Mouse (Mus musculus): ENCODE measurements around the gene Ctnnal1.
"Not testable (repeated sequence)": the region's sequence is repeated elsewhere in the genome, so short reads cannot be mapped to it uniquely, and the experiment has no call there.

Ctnnal1 gene

GRCm38 (mm10) chr4:56865003-56865511 is at the start of gene Ctnnal1:
Gene Ctnnal1, minus strand, starts transcription at chr4:56865188.
- DNase-seq (ENCODE audit: low spot score) = peak; percentile 83

DNA sequence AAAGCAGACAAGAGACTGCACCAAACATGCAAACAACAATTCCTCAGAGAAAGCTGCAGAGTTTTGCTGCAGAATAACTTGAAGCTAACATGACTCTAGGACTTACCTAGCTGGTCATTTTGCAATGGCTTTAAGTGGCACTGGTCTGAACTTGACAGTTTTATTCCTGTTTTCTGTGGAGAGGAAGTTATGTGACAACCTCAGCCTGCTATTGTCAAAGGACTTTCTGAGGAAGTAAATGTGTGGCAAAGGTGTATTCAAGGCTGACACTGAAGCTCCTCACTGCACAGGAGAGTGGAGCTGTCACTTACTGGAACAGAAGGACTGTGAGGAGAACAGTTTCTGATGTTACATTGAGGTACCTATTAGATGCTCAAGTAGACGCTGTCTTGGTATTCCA is 49.8 kb upstream of the Ctnnal1 start:
- no peak for DNase-seq (ENCODE audit: low spot score)

DNA sequence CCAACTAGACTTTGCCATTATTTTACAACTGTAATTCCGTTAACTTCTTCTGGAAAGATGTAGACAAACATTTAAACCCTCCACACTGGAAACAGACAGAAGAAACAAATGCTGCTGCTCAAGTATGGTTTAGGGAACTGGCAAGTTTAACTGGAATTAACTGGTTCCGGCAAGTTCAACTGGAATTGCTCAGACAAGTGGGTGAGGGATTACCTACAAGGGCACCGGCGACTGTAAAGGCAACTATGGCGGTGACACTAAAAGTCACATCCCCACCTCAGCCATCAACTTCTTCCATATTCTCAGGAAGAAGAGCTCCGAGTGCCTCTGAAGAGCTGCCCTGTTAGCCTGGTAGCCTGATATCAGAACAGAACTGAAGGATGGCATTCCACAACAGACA is 49.4 kb upstream of the Ctnnal1 start:
- DNase-seq (ENCODE audit: low spot score) = no peak

DNA sequence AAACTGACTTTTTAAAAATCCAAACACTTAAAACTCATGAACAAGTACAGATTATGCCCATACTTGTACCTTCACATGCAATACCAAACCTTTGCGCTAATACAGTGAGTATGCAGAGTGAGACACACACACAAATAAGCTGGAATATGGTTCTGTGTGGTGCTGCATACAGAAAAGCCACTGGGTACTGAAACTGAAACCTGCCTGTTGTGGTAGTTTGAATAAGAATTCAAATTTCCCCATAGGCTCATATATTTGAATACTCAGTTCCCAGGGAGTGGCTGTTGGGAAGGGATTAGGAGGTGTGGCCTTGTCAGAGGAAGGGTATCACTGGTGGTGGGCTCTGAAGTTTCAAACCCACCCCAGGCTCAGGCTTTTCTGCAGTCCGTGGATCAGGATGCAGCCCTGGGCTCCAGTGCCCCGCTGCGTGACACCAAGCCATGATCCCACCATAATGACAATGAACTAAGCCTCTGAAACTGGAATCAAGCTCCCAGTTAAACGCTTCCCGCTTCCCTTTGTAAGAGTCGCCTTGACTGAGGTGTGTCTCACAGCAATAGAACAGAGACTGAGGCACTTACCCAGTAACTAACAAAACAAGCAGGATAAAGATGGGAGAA is 47.5 kb upstream of the Ctnnal1 start:
- no peak for DNase-seq (ENCODE audit: low spot score)

DNA sequence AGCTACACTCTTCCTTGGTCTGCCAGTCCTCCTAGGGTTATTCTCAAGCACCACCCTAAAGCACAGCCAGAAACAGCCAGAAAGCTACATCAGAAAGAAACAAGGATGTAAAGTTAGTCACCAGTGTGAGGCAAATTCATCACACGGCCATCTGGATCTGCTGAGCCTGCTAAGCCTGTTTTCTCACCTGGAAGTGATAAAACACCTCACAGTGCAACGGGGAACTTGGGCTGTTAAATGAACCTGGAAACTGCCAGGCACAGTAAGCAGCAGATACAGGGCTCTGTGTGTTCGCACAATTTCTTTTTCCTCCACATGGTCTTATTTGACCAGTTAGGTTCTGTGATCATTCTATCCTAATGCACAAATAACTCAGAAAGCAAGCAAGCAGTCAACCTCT is 44.6 kb upstream of the Ctnnal1 start:
- no peak for DNase-seq (ENCODE audit: low spot score)

- DNase-seq (ENCODE audit: low spot score) = no peak
These were observed 42.7 kb upstream of the Ctnnal1 start for GRCm38 (mm10) chr4:56907671-56908070.

- no peak for DNase-seq (ENCODE audit: low spot score)
These were observed 41.9 kb upstream of the Ctnnal1 start for GRCm38 (mm10) chr4:56906926-56907325.

- DNase-seq (ENCODE audit: low spot score) = no peak
These were observed 40.5 kb upstream of the Ctnnal1 start for GRCm38 (mm10) chr4:56905507-56905906.

- DNase-seq (ENCODE audit: low spot score) = no peak
These were observed 36.7 kb upstream of the Ctnnal1 start for GRCm38 (mm10) chr4:56901671-56902070.

GRCm38 (mm10) chr4:56899216-56899615 is 34.2 kb upstream of the Ctnnal1 start:
- DNase-seq (ENCODE audit: low spot score) = no peak

DNA sequence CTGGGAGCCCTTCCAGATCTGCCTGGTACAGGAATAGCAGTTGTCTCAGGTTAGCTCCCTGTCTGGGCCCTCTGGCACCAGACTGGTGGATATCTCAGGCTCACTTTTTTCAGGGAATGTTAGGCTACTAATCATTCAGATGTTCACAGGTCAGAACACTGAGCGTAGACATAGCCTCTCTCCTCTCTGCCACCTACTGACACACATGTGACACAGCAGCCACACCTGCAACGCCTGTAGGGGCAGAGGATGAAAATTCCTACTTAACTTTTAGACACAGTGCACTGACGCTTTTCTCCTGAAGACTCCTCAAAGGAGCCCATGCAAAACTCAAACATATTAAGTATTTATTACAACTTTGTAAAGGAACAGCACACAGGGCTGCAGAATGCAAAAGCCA is 32.5 kb upstream of the Ctnnal1 start:
- no peak for DNase-seq (ENCODE audit: low spot score)

DNA sequence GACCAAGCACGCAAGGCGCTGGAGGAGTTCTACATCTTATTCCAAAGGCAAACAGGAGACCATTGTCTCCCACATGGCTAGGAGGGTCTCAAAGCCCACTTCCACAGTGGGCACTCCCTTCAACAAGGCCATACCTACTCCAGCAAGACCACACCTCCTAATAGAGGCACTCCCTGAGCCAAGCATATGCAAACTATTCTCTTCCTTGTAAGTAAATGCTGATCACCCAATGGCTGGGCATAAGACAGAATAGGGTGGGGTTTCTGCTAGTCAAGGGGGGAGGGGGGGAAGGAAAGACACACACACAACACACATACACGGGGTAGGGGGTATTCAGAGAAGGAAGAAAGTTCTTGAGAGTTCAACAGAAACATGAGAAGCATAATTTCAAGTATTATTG is 29.2 kb upstream of the Ctnnal1 start:
- no peak for DNase-seq (ENCODE audit: low spot score)

- DNase-seq (ENCODE audit: low spot score) = no peak
These were observed 27.6 kb upstream of the Ctnnal1 start for GRCm38 (mm10) chr4:56892501-56893115.

DNA sequence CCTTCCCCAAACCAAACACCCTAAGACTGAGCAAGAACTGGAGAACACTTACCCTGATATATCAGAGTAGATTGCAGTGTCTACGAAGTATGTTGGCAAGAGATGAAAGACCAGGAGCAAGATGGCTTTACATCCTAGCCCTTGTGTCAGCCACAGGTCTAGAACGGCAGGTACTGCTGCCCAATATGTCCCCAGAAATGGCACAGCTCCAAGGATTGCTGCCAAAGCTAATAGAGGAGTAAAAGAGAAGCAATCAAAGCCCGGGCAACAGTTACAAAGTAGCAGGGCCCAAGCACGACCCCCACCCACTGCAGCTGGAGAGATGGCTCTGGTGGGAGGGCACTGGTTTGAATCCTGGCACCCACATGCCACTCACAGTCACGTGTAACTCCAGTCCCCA is 23.5 kb upstream of the Ctnnal1 start:
- no peak for DNase-seq (ENCODE audit: low spot score)

DNA sequence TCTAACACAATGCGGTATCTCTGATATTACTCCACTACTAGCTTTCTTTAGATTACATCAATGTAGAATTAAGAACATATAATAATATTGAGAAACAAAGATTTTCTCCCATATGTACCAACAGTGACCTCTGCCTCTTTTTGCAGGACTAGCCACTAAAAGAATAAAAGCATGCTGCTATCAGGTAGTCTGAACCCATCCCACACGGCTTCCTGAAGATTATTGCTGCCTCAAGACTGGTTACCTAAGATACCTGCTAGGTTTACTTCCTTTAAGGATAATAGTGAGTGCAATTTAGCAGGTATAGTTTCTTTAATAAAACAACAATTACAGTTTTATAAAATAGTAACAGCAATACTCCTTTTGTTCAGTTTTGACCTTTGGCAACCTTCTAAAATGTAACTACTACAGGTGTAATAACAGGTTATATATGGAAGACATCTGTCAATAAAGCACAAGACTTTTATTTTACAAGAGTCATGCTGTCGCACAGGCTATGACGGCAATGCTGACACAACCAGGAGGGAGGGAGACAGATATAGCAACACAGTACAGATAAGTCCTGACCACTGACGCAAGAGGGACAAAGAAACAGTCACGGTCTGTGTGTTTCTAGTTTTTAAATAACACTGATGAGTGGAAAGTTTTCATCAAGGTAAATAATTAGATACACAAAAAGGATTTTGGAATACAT is 21.4 kb upstream of the Ctnnal1 start:
- no peak for DNase-seq (ENCODE audit: low spot score)

- DNase-seq (ENCODE audit: low spot score) = no peak
These were observed 15.2 kb upstream of the Ctnnal1 start for GRCm38 (mm10) chr4:56880036-56880703.

DNA sequence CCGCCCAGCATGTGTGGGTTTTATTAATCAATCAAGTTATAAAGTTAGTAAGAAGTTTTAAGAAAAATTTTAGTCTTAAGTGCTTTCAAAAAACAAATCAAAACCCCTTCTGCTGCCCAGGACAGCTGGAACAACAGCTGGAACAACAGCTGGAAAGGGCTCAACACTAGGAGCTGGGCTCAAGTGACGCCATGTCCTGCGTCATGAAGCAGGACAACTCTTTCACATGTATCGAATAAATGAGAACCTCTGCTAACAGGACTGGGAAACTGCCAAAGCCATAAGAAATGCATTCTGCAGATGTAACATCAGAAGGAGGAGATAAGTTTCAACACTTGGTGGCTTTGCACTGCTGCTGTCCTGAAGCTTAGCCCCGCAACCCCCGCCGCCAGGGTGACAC is 14.0 kb upstream of the Ctnnal1 start:
- no peak for DNase-seq (ENCODE audit: low spot score)

DNA sequence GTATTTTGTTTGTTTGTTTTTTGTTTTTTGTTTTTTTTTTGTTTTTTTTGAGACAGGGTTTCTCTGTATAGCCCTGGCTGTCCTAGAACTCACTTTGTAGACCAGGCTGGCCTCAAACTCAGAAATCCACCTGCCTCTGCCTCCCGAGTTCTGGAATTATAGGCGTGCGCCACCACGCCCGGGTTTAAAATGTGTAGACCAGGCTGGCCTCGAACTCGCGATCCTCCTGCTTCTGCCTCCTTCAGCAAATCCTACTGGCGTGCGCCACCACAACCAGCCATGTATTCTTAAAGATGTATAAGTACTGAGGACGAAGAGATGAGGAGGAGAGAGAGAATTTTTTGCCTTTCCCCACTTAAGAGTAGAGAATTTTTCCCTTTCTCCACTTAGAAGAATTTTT is 5.6 kb upstream of the Ctnnal1 start:
- DNase-seq (ENCODE audit: low spot score) = not testable (repeated sequence)

- no peak for DNase-seq (ENCODE audit: low spot score)
These were observed 2.8 kb upstream of the Ctnnal1 start for GRCm38 (mm10) chr4:56867761-56868160.

DNA sequence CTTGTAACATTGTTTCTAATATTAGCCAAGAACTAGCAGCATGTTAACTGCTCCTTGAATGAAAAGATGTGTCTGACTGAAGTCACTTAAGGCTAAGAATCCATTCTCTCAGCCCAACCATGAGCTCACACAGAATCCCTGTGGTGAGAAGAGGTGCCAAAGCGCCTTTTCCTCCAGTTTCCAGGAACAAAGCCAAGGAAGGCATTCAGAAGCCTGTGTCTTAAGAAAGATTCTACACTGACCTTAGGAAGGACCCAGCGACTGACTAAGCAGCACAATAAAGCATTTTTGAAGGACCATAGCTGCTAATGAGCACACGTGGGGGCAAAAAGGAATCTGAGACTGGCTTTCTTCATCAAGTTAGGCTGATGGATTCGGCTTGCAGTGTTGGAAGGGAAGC is 983 bp upstream of the Ctnnal1 start:
- no peak for DNase-seq (ENCODE audit: low spot score)

DNA sequence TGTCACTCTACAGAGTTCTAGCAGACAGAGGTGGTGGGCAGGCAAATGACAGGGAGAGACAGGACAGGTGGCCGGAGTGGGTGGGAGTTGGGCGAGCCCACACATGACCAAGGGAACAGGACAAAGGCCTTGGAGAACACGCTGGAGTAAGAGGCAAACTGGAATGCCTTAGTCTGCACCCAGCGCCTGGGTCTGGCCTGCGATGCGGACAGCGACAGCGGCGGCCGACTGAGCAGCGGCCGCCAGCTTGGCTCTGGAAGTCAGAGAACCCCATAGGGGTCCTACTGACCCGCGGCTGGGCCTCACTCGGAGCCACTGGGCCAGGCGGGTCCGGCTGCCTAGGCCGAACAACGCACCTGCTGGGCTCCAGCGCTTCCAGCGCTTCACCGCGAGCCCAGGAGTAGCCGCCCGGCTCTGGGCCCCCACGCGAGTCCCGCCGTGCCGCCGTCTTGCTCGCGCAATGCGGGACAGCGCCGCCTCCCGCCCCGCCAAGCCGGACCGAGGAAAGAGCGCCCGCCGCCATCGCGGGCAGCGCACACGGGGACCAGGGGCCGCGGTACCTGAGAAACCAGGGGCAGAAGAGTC is 479 bp downstream of the Ctnnal1 start:
- peak; percentile 47 for DNase-seq (ENCODE audit: low spot score)

DNA sequence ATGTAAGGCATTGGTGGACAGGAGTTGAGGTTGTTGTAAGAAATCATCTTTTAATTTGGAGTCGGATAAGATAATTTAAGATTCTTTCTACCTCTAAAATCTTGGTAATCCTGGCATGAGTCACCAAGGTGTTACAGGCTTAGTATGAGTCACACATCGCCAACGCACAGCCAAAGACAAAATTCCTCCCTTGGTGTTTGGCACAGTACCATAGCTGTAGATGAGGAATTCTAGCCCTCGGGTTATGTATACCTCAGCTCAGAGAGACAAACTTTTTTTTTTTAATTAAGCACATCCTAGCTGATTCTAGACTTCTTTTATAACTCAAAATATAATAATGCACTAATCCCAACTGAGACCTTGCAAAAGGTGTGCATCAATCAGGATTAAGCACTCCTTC is 972 bp downstream of the Ctnnal1 start:
- no peak for DNase-seq (ENCODE audit: low spot score)
